8 mouse cellular contexts compared by ENCODE assay signal in genomic region chr6:85511286-85512055, GRCm38 (mm10). TPM values are rescaled to one million over a fixed set of nuclear protein-coding genes. Genes with fewer than 3 reads are reported as not detected.
A peak's percentile ranks its signal among the peaks of the same experiment; 100 is the strongest.
DNase-seq lines count a peak whose midpoint lies in the region; ATAC-seq and TF ChIP-seq lines count a peak whose summit lies in the region.

No protein-coding gene starts in this region.

- under 1% methylated on average over 88 of the region's 88 CpGs for WGBS in heart, adult 2 months
- under 1% methylated on average over 70 of the region's 88 CpGs for WGBS in embryonic facial prominence, embryonic 11.5 days
- WGBS in lung, postnatal 0 days: 1% methylated on average over 66 of the region's 88 CpGs

- TF ChIP-seq POLR2A in heart, adult 2 months (IDR thresholded peaks at IDR 0.05; ENCODE audit: insufficient read depth, low read depth, low read length): no peak

- H3K4me1 ChIP-seq in heart, adult 2 months (ENCODE audit: control insufficient read depth, insufficient read depth, low read length): no peaks in the 10 kb centered on the region
- H3K4me1 ChIP-seq in embryonic facial prominence, embryonic 11.5 days (ENCODE audit: control insufficient read depth, insufficient read depth, low read length): peaks cover 4% of the 10 kb centered on the region
- no peaks in the 10 kb centered on the region for H3K4me1 ChIP-seq in lung, postnatal 0 days (ENCODE audit: insufficient read depth, low read depth, low read length)

- TF ChIP-seq CTCF in heart, adult 2 months (IDR thresholded peaks at IDR 0.05): no peak
- no peak for TF ChIP-seq CTCF in lung, postnatal 0 days (IDR thresholded peaks at IDR 0.05)

- intact Hi-C loops in heart, adult 2 months (cut with DNase I): no loop called here
- intact Hi-C loops in heart, postnatal 10 days (cut with DNase I): no loop called here

- H3K9me3 ChIP-seq in embryonic facial prominence, embryonic 11.5 days (replicated peaks; ENCODE audit: control insufficient read depth, low read length): no peaks in the 10 kb centered on the region
- no peaks in the 10 kb centered on the region for H3K9me3 ChIP-seq in lung, postnatal 0 days (ENCODE audit: low read length)

- H3K27me3 ChIP-seq in heart, adult 2 months (ENCODE audit: control insufficient read depth, insufficient read depth, low read length): peaks cover 25% of the 10 kb centered on the region
- H3K27me3 ChIP-seq in embryonic facial prominence, embryonic 11.5 days (ENCODE audit: control insufficient read depth, insufficient read depth, low read length): peaks cover 51% of the 10 kb centered on the region
- peaks cover 41% of the 10 kb centered on the region for H3K27me3 ChIP-seq in lung, postnatal 0 days (replicated peaks; ENCODE audit: insufficient read depth, low read length)

- peak overlapping the region; percentile 57 for H3K4me2 ChIP-seq in embryonic facial prominence, embryonic 11.5 days (ENCODE audit: low read depth, low read length)
- peak overlapping the region; percentile 11; the same call in 1 of the 2 replicates for H3K4me2 ChIP-seq in lung, postnatal 0 days (replicated peaks; ENCODE audit: low read depth, low read length)

- H3K36me3 ChIP-seq in heart, adult 2 months (ENCODE audit: control insufficient read depth, insufficient read depth, low read length): no peaks in the 10 kb centered on the region
- H3K36me3 ChIP-seq in embryonic facial prominence, embryonic 11.5 days (replicated peaks; ENCODE audit: control insufficient read depth, insufficient read depth, low read depth, low read length): no peaks in the 10 kb centered on the region
- H3K36me3 ChIP-seq in lung, postnatal 0 days (ENCODE audit: insufficient read depth, low read length): no peaks in the 10 kb centered on the region

- no peak overlapping the region for H3K4me3 ChIP-seq in heart, adult 2 months
- peak overlapping the region; percentile 27 for H3K4me3 ChIP-seq in embryonic facial prominence, embryonic 11.5 days (ENCODE audit: low read depth, low read length)
- H3K4me3 ChIP-seq in lung, postnatal 0 days (ENCODE audit: low read depth, low read length): peak overlapping the region; percentile 2; the same call in 1 of the 2 replicates

- TF ChIP-seq EP300 in heart, adult 2 months (IDR thresholded peaks at IDR 0.05; ENCODE audit: insufficient read depth, low read depth, low read length): no peak
- TF ChIP-seq EP300 in lung, postnatal 0 days (IDR thresholded peaks at IDR 0.05): no peak

- DNase-seq in heart, adult 2 months: peak; percentile 28 to 63
- DNase-seq in heart, adult 11 months: no peak
- DNase-seq in embryonic facial prominence, embryonic 11.5 days (ENCODE audit: low spot score): peak; percentile 70
- DNase-seq in heart, postnatal 10 days: peak; percentile 71 to 82
- peak; percentile 57 for DNase-seq in kidney, postnatal 14 days
- DNase-seq in lung, postnatal 0 days (ENCODE audit: low spot score): peak; percentile 45
- peak; percentile 63 for DNase-seq in ovary, postnatal 14 days (ENCODE audit: low spot score)
- DNase-seq in adipocyte (ENCODE audit: low spot score): no peak

- H3K27ac ChIP-seq in heart, adult 2 months: no peak overlapping the region
- H3K27ac ChIP-seq in embryonic facial prominence, embryonic 11.5 days (replicated peaks; ENCODE audit: low read depth, low read length): no peak overlapping the region
- no peak overlapping the region for H3K27ac ChIP-seq in lung, postnatal 0 days (ENCODE audit: low read length)

- ATAC-seq in embryonic facial prominence, embryonic 11.5 days (replicated peaks; ENCODE audit: insufficient number of reproducible peaks, low FRiP score, low TSS enrichment, low read depth): no peak
- ATAC-seq in lung, postnatal 0 days: peak; percentile 48

- H3K79me2 ChIP-seq in heart, adult 2 months (replicated peaks; ENCODE audit: control insufficient read depth, insufficient read depth, low read length): no peaks in the 10 kb centered on the region

- no peak overlapping the region for H3K9ac ChIP-seq in heart, adult 2 months (ENCODE audit: low read depth, low read length)
- no peak overlapping the region for H3K9ac ChIP-seq in embryonic facial prominence, embryonic 11.5 days (replicated peaks; ENCODE audit: low read length)
- no peak overlapping the region for H3K9ac ChIP-seq in lung, postnatal 0 days (replicated peaks; ENCODE audit: low read depth)

RNA-seq across cellular contexts. Expression of gene Egr4, which starts 1.9 kb away (rescaled TPM):
- total RNA-seq in heart, adult 2 months (2021): not detected
- polyA plus RNA-seq in heart, adult 2 months (2012; rRNA removed): not detected in 2 replicates
- polyA plus RNA-seq in embryonic facial prominence, embryonic 11.5 days (2014; fragmentation: Nextera tagmentation; extraction: Ambion mirVana): not detected in 2 replicates
- total RNA-seq in heart, postnatal 10 days (2021): not detected
- polyA plus RNA-seq in lung, postnatal 0 days (2015; fragmentation: Nextera tagmentation; extraction: Ambion mirVana): not detected in 2 replicates

RNA-seq across cellular contexts. Expression of gene Fbxo41, which starts 8.7 kb away (rescaled TPM):
- total RNA-seq in heart, adult 2 months (2021): under 1 TPM in 1 of 2 experiments, not detected in 1; 0.02 TPM
- polyA plus RNA-seq in heart, adult 2 months (2012; rRNA removed): 0.02 and 0.03 TPM in 2 replicates
- polyA plus RNA-seq in embryonic facial prominence, embryonic 11.5 days (2014; fragmentation: Nextera tagmentation; extraction: Ambion mirVana): 0.35 and 0.54 TPM in 2 replicates
- total RNA-seq in heart, postnatal 10 days (2021): not detected
- 0.02 TPM in 1 of 2 replicates, not detected in the other for polyA plus RNA-seq in lung, postnatal 0 days (2015; fragmentation: Nextera tagmentation; extraction: Ambion mirVana)

RNA-seq across cellular contexts. Expression of gene Pradc1, which starts 59.7 kb away (rescaled TPM):
- 10 to 100 TPM in 1 of 2 experiments, 1 to 10 TPM in 1; 8.9 to 11.0 TPM for total RNA-seq in heart, adult 2 months (2021)
- polyA plus RNA-seq in heart, adult 2 months (2012; rRNA removed): 22.4 and 22.7 TPM in 2 replicates
- polyA plus RNA-seq in embryonic facial prominence, embryonic 11.5 days (2014; fragmentation: Nextera tagmentation; extraction: Ambion mirVana): 23.5 and 23.7 TPM in 2 replicates
- 10 to 100 TPM; 17.9 to 19.4 TPM for total RNA-seq in heart, postnatal 10 days (2021)
- polyA plus RNA-seq in lung, postnatal 0 days (2015; fragmentation: Nextera tagmentation; extraction: Ambion mirVana): 47.7 and 54.0 TPM in 2 replicates

Comparison
In these comparisons a context has a peak if more than half of its experiments do, and no peak if none do; other contexts are left out.
1. DNase-seq: peak in heart, adult 2 months (2 of 2), embryonic facial prominence, embryonic 11.5 days (single experiment), heart, postnatal 10 days (2 of 2), kidney, postnatal 14 days (single experiment), lung, postnatal 0 days (single experiment) and ovary, postnatal 14 days (single experiment); none in heart, adult 11 months (single experiment) and adipocyte (single experiment).